Mouse (Mus musculus): Measurements from ENCODE around the gene Gm28635. TPM values are rescaled to one million over a fixed set of nuclear protein-coding genes. Genes with fewer than 3 reads are reported as not detected.

The Gm28635 gene
- polyA plus RNA-seq, 1 experiment from 2014 or later: not detected

DNA sequence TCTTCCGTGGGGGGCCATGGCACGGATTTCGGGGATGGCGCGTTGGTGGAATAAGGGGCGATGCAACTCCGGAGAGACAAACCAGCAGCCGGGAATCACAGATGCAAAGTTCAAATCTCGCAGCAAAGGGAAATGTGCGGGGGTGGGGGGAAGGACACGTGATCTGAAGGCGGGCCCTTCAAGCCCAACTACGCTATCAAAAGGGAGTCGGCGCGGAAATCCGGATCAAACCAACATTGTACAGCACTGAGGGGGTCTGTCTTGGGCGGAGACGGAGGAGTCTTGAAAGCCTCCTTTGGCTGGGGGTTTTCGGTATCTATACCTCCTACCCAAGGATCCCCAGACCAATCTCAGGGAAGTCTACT is 7.3 kb downstream of the Gm28635 start, which contains the start of gene Selenoh:
Selenoh (minus strand) TSS at position 202 of the 365 bp plus-strand sequence.
- Histone ChIP-seq H3K27me3 (replicated peaks; ENCODE audit: control insufficient read depth, insufficient read depth, low read length) (no peaks in the 10 kb centered on the region), H3K9ac (ENCODE audit: low read depth, low read length) (peak within 1 kb of the TSS; percentile 97), H3K9me3 (ENCODE audit: control insufficient read depth, low read length) (no peaks in the 10 kb centered on the region), H3K27ac (ENCODE audit: low read depth, low read length) (peak within 1 kb of the TSS; percentile 94), H3K4me2 (peak within 1 kb of the TSS; percentile 80), H3K36me3 (ENCODE audit: control insufficient read depth, insufficient read depth, low read length) (peaks cover 22% of the 10 kb centered on the region; the same call in 1 of the 2 replicates), H3K4me3 (ENCODE audit: low read depth, low read length) (peak within 1 kb of the TSS; percentile 78), H3K4me1 (replicated peaks; ENCODE audit: control insufficient read depth, insufficient read depth, low read length) (peaks cover 4% of the 10 kb centered on the region; the same call in 1 of the 2 replicates)
- DNase-seq (ENCODE audit: low spot score) (peak; percentile 84), ATAC-seq (replicated peaks; ENCODE audit: low FRiP score) (peak; percentile 93)
- WGBS: under 1% methylated on average over 20 of the region's 20 CpGs

GRCm38 (mm10) chr2:84669828-84670568 is 7.8 kb downstream of the Gm28635 start:
- H3K27ac ChIP-seq (ENCODE audit: low read depth, low read length): peak overlapping the region; percentile 94
- H3K36me3 ChIP-seq (ENCODE audit: control insufficient read depth, insufficient read depth, low read length): peaks cover 17% of the 10 kb centered on the region; the same call in 1 of the 2 replicates
- H3K27me3 ChIP-seq (replicated peaks; ENCODE audit: control insufficient read depth, insufficient read depth, low read length): no peaks in the 10 kb centered on the region
- H3K9ac ChIP-seq (ENCODE audit: low read depth, low read length): peak overlapping the region; percentile 97
- DNase-seq (ENCODE audit: low spot score): no peak
- peak; percentile 70 for ATAC-seq (replicated peaks; ENCODE audit: low FRiP score)
- peaks cover 4% of the 10 kb centered on the region; the same call in 1 of the 2 replicates for H3K4me1 ChIP-seq (replicated peaks; ENCODE audit: control insufficient read depth, insufficient read depth, low read length)
- H3K4me3 ChIP-seq (ENCODE audit: low read depth, low read length): peak overlapping the region; percentile 78
- H3K9me3 ChIP-seq (ENCODE audit: control insufficient read depth, low read length): no peaks in the 10 kb centered on the region
- H3K4me2 ChIP-seq: peak overlapping the region; percentile 80
- WGBS: 2% methylated on average over 39 of the region's 39 CpGs

- no peak overlapping the region for H3K4me2 ChIP-seq
- DNase-seq (ENCODE audit: low spot score): no peak
Observed at GRCm38 (mm10) chr2:84666081-84666480, 11.8 kb downstream of the Gm28635 start.

DNA sequence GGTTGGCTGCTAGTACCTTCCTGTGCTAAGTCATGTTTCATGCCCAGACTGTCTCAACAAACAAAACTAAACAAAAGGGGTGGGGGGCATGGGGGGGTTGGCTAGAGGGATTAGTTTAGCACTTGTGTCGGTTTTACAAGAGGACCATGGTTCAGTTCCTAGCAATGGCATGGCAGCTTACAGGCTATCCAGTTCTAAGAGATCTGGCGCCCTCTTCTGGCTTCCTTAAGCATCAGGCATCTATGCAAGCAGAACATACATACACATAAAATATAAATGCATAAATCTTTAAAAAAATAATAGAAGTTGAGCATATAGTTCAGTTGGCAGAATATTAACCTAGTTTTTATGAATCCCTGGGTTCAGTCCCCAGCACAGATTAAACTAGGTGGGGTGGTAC is 15.0 kb downstream of the Gm28635 start:
- Histone ChIP-seq H3K4me2 (no peak overlapping the region), H3K9me3 (ENCODE audit: control insufficient read depth, low read length) (no peaks in the 10 kb centered on the region), H3K36me3 (ENCODE audit: control insufficient read depth, insufficient read depth, low read length) (no peaks in the 10 kb centered on the region), H3K4me1 (replicated peaks; ENCODE audit: control insufficient read depth, insufficient read depth, low read length) (no peaks in the 10 kb centered on the region), H3K27me3 (replicated peaks; ENCODE audit: control insufficient read depth, insufficient read depth, low read length) (no peaks in the 10 kb centered on the region), H3K27ac (ENCODE audit: low read depth, low read length) (no peak overlapping the region), H3K9ac (ENCODE audit: low read depth, low read length) (no peak overlapping the region), H3K4me3 (ENCODE audit: low read depth, low read length) (no peak overlapping the region)
- no peak for DNase-seq (ENCODE audit: low spot score)
- WGBS: 29% methylated on average over 2 of the region's 2 CpGs
- no peak for ATAC-seq (replicated peaks; ENCODE audit: low FRiP score)

More at GRCm38 (mm10) chr2:84666081-84666480, 11.8 kb downstream of the Gm28635 start:
- Histone ChIP-seq H3K4me1 (replicated peaks; ENCODE audit: control insufficient read depth, insufficient read depth, low read length) (peaks cover 4% of the 10 kb centered on the region; the same call in 1 of the 2 replicates), H3K4me3 (ENCODE audit: low read depth, low read length) (no peak overlapping the region), H3K36me3 (ENCODE audit: control insufficient read depth, insufficient read depth, low read length) (peaks cover 6% of the 10 kb centered on the region; the same call in 1 of the 2 replicates), H3K9ac (ENCODE audit: low read depth, low read length) (no peak overlapping the region), H3K9me3 (ENCODE audit: control insufficient read depth, low read length) (no peaks in the 10 kb centered on the region), H3K27me3 (replicated peaks; ENCODE audit: control insufficient read depth, insufficient read depth, low read length) (no peaks in the 10 kb centered on the region), H3K27ac (ENCODE audit: low read depth, low read length) (0 out of 2 replicates have a peak overlapping the region, but pooled peaks have one; percentile 19)
- ATAC-seq (replicated peaks; ENCODE audit: low FRiP score): no peak
- WGBS: 40% methylated on average over 12 of the region's 12 CpGs

- no peak overlapping the region for H3K9ac ChIP-seq (ENCODE audit: low read depth, low read length)
- DNase-seq (ENCODE audit: low spot score): no peak
- no peaks in the 10 kb centered on the region for H3K36me3 ChIP-seq (ENCODE audit: control insufficient read depth, insufficient read depth, low read length)
- no peaks in the 10 kb centered on the region for H3K4me1 ChIP-seq (replicated peaks; ENCODE audit: control insufficient read depth, insufficient read depth, low read length)
- no peaks in the 10 kb centered on the region for H3K27me3 ChIP-seq (replicated peaks; ENCODE audit: control insufficient read depth, insufficient read depth, low read length)
- WGBS: 54% methylated on average over 3 of the region's 3 CpGs
- no peak overlapping the region for H3K27ac ChIP-seq (ENCODE audit: low read depth, low read length)
- peak; percentile 57; the same call in 1 of the 2 replicates for ATAC-seq (replicated peaks; ENCODE audit: low FRiP score)
- no peak overlapping the region for H3K4me2 ChIP-seq
- H3K4me3 ChIP-seq (ENCODE audit: low read depth, low read length): no peak overlapping the region
- H3K9me3 ChIP-seq (ENCODE audit: control insufficient read depth, low read length): no peaks in the 10 kb centered on the region
Observed at GRCm38 (mm10) chr2:84660253-84660652, 17.6 kb downstream of the Gm28635 start.

DNA sequence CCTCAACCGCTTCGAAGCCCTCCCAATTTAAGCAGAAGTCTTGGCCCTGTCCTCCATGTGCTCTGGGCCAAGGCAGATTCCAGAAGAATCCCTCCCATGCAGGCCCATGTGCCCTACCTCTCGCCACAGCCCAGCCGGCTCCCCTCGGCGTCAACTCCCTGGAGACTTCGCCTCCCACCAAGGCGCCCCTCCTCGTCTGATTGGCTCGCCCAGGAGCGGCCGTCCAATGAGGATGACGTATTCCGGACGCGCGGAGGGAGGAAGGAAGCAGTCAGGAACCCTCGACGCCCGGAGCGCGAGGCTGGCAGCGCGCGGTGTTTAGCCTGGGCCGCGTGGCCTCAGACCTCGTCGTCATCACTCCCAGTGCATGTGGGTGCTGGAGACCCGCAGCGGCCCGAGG is 19.0 kb downstream of the Gm28635 start, which contains the start of gene Btbd18:
Btbd18 (plus strand) TSS at position 274 of the 400 bp plus-strand sequence.
- H3K4me1 ChIP-seq (replicated peaks; ENCODE audit: control insufficient read depth, insufficient read depth, low read length): no peaks in the 10 kb centered on the region
- H3K36me3 ChIP-seq (ENCODE audit: control insufficient read depth, insufficient read depth, low read length): no peaks in the 10 kb centered on the region
- H3K9me3 ChIP-seq (ENCODE audit: control insufficient read depth, low read length): no peaks in the 10 kb centered on the region
- H3K27me3 ChIP-seq (replicated peaks; ENCODE audit: control insufficient read depth, insufficient read depth, low read length): no peaks in the 10 kb centered on the region
- no peak within 1 kb of the TSS for H3K4me2 ChIP-seq
- DNase-seq (ENCODE audit: low spot score): no peak
- no peak within 1 kb of the TSS for H3K27ac ChIP-seq (ENCODE audit: low read depth, low read length)
- ATAC-seq (replicated peaks; ENCODE audit: low FRiP score): no peak
- no peak within 1 kb of the TSS for H3K4me3 ChIP-seq (ENCODE audit: low read depth, low read length)
- no peak within 1 kb of the TSS for H3K9ac ChIP-seq (ENCODE audit: low read depth, low read length)
- WGBS: 91% methylated on average over 32 of the region's 32 CpGs

DNA sequence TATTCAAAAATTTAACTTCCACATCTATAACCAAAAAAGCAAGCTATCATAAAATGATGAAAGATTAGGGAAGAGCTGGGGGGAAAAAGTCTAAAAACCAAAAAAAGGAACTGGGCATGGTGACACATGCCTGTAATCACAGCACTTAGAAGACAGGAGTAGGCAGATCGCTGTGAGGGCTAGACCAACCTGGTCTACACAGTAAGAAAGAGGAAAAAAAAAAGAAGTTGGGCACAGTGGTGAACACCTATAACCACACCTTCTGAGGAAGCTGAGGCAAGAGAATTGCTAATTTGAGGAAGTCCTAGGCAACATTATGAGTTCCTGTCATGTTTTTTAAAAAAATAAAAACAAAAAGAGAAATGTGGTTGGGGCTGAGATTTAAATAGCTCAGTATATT is 22.0 kb downstream of the Gm28635 start:
- ATAC-seq (replicated peaks; ENCODE audit: low FRiP score) (no peak), DNase-seq (ENCODE audit: low spot score) (no peak)
- H3K4me2 ChIP-seq: no peak overlapping the region
- no peaks in the 10 kb centered on the region for H3K9me3 ChIP-seq (ENCODE audit: control insufficient read depth, low read length)
- WGBS: 46% methylated on average over 1 of the region's 1 CpGs
- H3K4me3 ChIP-seq (ENCODE audit: low read depth, low read length): no peak overlapping the region
- H3K36me3 ChIP-seq (ENCODE audit: control insufficient read depth, insufficient read depth, low read length): no peaks in the 10 kb centered on the region
- no peak overlapping the region for H3K27ac ChIP-seq (ENCODE audit: low read depth, low read length)
- no peak overlapping the region for H3K9ac ChIP-seq (ENCODE audit: low read depth, low read length)
- H3K27me3 ChIP-seq (replicated peaks; ENCODE audit: control insufficient read depth, insufficient read depth, low read length): no peaks in the 10 kb centered on the region
- no peaks in the 10 kb centered on the region; the same call in 1 of the 2 replicates for H3K4me1 ChIP-seq (replicated peaks; ENCODE audit: control insufficient read depth, insufficient read depth, low read length)

GRCm38 (mm10) chr2:84653354-84653753 is 24.5 kb downstream of the Gm28635 start:
- H3K27ac ChIP-seq (ENCODE audit: low read depth, low read length): no peak overlapping the region
- H3K36me3 ChIP-seq (ENCODE audit: control insufficient read depth, insufficient read depth, low read length): no peaks in the 10 kb centered on the region
- H3K4me3 ChIP-seq (ENCODE audit: low read depth, low read length): no peak overlapping the region
- H3K9ac ChIP-seq (ENCODE audit: low read depth, low read length): no peak overlapping the region
- DNase-seq (ENCODE audit: low spot score) (no peak), ATAC-seq (replicated peaks; ENCODE audit: low FRiP score) (no peak)
- H3K9me3 ChIP-seq (ENCODE audit: control insufficient read depth, low read length): no peaks in the 10 kb centered on the region
- H3K4me1 ChIP-seq (replicated peaks; ENCODE audit: control insufficient read depth, insufficient read depth, low read length): peaks cover 1% of the 10 kb centered on the region
- no peaks in the 10 kb centered on the region for H3K27me3 ChIP-seq (replicated peaks; ENCODE audit: control insufficient read depth, insufficient read depth, low read length)
- H3K4me2 ChIP-seq: no peak overlapping the region

All from liver, embryonic 11.5 days (tissue).